Mouse (Mus musculus) embryonic fibroblast, embryonic 13.5 days (primary cell): Measurements from ENCODE around the gene Nars2.

ENCODE experiments used
- CTCF ChIP-seq: IDR thresholded peaks from 2 replicates; pipeline ENCODE4 v1.5.1; 2011; ENCODE audit warnings: mild to moderate bottlenecking, control low read depth, low read length, moderate library complexity, borderline replicate concordance; ENCODE audit not compliant: insufficient read depth
- POLR2A ChIP-seq: IDR thresholded peaks from 2 replicates; pipeline ENCODE4 v1.6.1; 2011; ENCODE audit warnings: low read depth, mild to moderate bottlenecking, control low read depth, low read length, moderate library complexity

DNA sequence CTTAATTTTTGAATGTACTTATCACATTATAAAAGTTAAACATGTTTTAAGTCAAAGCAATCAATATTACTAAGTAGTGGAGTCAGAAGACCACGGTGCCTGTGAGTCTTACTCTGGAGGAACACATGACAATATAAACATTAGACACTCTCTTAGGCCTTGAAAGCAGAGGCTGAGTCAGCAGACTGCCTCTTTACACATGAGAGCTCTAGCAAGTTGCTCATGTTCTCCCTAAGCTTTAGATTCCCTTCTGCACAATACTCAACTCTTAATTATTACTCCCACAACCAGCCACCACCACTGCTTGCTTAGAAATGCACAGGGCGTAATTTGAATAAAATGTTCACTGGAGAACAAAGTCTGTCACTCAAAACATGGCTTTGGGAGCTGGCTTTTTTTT, 81.1 kb downstream of the Nars2 start:
- TF ChIP-seq CTCF (no peak), POLR2A (no peak)
